Mouse (Mus musculus) spleen, postnatal 10 days (tissue): ENCODE data around the gene Cers5.
A peak's percentile ranks its signal among the peaks of the same experiment; 100 is the strongest.
"Not testable (repeated sequence)": the region's sequence is repeated elsewhere in the genome, so short reads cannot be mapped to it uniquely, and the experiment has no call there.

Source experiments
- DNase-seq, 2 experiments: peaks; one replicate each; pipeline ENCODE4 v3.0.0; 2021 to 2022; ENCODE audit warnings: low spot score in 2 of 2

The Cers5 gene

GRCm38 (mm10) chr15:99790464-99790863 is 17.8 kb upstream of the Cers5 start:
- DNase-seq, result no peak

- peak in 1 of 2 experiments; percentile 17 for DNase-seq
Observed at GRCm38 (mm10) chr15:99787625-99788120, 15.0 kb upstream of the Cers5 start.

GRCm38 (mm10) chr15:99778677-99779335 is 6.1 kb upstream of the Cers5 start:
- no peak for DNase-seq

GRCm38 (mm10) chr15:99778148-99778547 is 5.5 kb upstream of the Cers5 start:
- no peak for DNase-seq

- no peak for DNase-seq
Observed at GRCm38 (mm10) chr15:99772925-99773324, 240 bp upstream of the Cers5 start.

- DNase-seq, result peak; percentile 63 to 80
Observed at GRCm38 (mm10) chr15:99772277-99772880, 306 bp downstream of the Cers5 start.

GRCm38 (mm10) chr15:99771601-99772276 is 946 bp downstream of the Cers5 start:
- no peak for DNase-seq

- no peak for DNase-seq
Observed at GRCm38 (mm10) chr15:99771004-99771500, 1.6 kb downstream of the Cers5 start.

GRCm38 (mm10) chr15:99768761-99769160 is 3.9 kb downstream of the Cers5 start:
- DNase-seq, result no peak

- no peak for DNase-seq
Observed at GRCm38 (mm10) chr15:99767467-99767866, 5.2 kb downstream of the Cers5 start.

GRCm38 (mm10) chr15:99754204-99754603 is 18.5 kb downstream of the Cers5 start:
- no peak for DNase-seq

GRCm38 (mm10) chr15:99740229-99740628 is 32.5 kb downstream of the Cers5 start:
- DNase-seq, result no peak

GRCm38 (mm10) chr15:99736675-99737074 is 36.0 kb downstream of the Cers5 start:
- DNase-seq, result no peak

GRCm38 (mm10) chr15:99735631-99736030 is 37.1 kb downstream of the Cers5 start:
- DNase-seq, result peak; percentile 100

GRCm38 (mm10) chr15:99733186-99733585 is 39.5 kb downstream of the Cers5 start:
- no peak for DNase-seq

GRCm38 (mm10) chr15:99731678-99732077 is 41.0 kb downstream of the Cers5 start:
- DNase-seq, result no peak

- DNase-seq, result no peak
Observed at GRCm38 (mm10) chr15:99731167-99731566, 41.5 kb downstream of the Cers5 start.

- peak in 1 of 2 experiments; percentile 46 for DNase-seq
Observed at GRCm38 (mm10) chr15:99729056-99729783, 43.5 kb downstream of the Cers5 start.

- DNase-seq, result no peak
Observed at GRCm38 (mm10) chr15:99728211-99728610, 44.5 kb downstream of the Cers5 start.

GRCm38 (mm10) chr15:99727525-99727924 is 45.2 kb downstream of the Cers5 start:
- DNase-seq, result no peak

- DNase-seq, result not testable (repeated sequence)
Observed at GRCm38 (mm10) chr15:99727039-99727438, 45.6 kb downstream of the Cers5 start.

GRCm38 (mm10) chr15:99726549-99726948 is 46.1 kb downstream of the Cers5 start:
- no peak for DNase-seq
